Mouse (Mus musculus) heart, embryonic 14.5 days (tissue): ENCODE results near the gene Ylpm1. TPM values are rescaled to one million over a fixed set of nuclear protein-coding genes. Genes with fewer than 3 reads are reported as not detected.

ENCODE experiments used
- ATAC-seq: fragments of 200-750 bp; cut with Nextera tagmentation; 2 replicates; pipeline ENCODE4 v1.8.0; 2017; ENCODE audit warnings: low read depth, moderate TSS enrichment; ENCODE audit not compliant: insufficient number of reproducible peaks, insufficient read depth, low FRiP score
- H3K27ac ChIP-seq, 2 experiments: fragments of 200-500 bp in 1 of 2; fragments of 300-500 bp in 1 of 2; sonication (generic) in 1 of 2; replicated peaks in 1 of 2; 2 replicates each; pipeline ENCODE4 v1.5.1; 2012 to 2014; ENCODE audit warnings: low read depth in 2 of 2, low read length in 2 of 2, control low read depth in 1 of 2, mild to moderate bottlenecking in 1 of 2, mixed read lengths in 1 of 2; ENCODE audit not compliant: control insufficient read depth in 1 of 2, insufficient read depth in 1 of 2
- H3K27me3 ChIP-seq: fragments of 300-500 bp; sonication (generic); 2 replicates; pipeline ENCODE4 v1.6.1; 2014; ENCODE audit warnings: mild to moderate bottlenecking, low read length, control low read depth; ENCODE audit not compliant: control insufficient read depth, insufficient read depth
- H3K36me3 ChIP-seq: fragments of 300-500 bp; sonication (generic); 2 replicates; pipeline ENCODE4 v1.6.1; 2014; ENCODE audit warnings: mild to moderate bottlenecking, control low read depth, low read length, mixed read lengths; ENCODE audit not compliant: control insufficient read depth, insufficient read depth
- H3K4me1 ChIP-seq, 2 experiments: fragments of 200-500 bp in 1 of 2; fragments of 300-500 bp in 1 of 2; sonication (generic) in 1 of 2; 2 replicates each; pipeline ENCODE4 v1.6.1; 2012 to 2014; ENCODE audit warnings: low read length in 2 of 2, control low read depth in 1 of 2, mixed read lengths in 1 of 2; ENCODE audit not compliant: control insufficient read depth in 2 of 2, insufficient read depth in 2 of 2
- H3K4me2 ChIP-seq: fragments of 300-500 bp; sonication (generic); 2 replicates; pipeline ENCODE4 v1.6.1; 2014; ENCODE audit warnings: mild to moderate bottlenecking, low read length
- H3K4me3 ChIP-seq, 2 experiments: fragments of 200-500 bp in 1 of 2; fragments of 300-500 bp in 1 of 2; sonication (generic) in 1 of 2; 2 replicates each; pipeline ENCODE4 v1.5.1; 2012 to 2014; ENCODE audit warnings: low read length in 2 of 2, mild to moderate bottlenecking in 2 of 2, control low read depth in 1 of 2, low read depth in 1 of 2, moderate library complexity in 1 of 2; ENCODE audit not compliant: control insufficient read depth in 1 of 2, insufficient read depth in 1 of 2
- H3K9ac ChIP-seq: fragments of 300-500 bp; sonication (generic); 2 replicates; pipeline ENCODE4 v1.6.1; 2014; ENCODE audit warnings: mild to moderate bottlenecking, low read length
- H3K9me3 ChIP-seq: fragments of 300-500 bp; sonication (generic); 2 replicates; pipeline ENCODE4 v1.6.1; 2016; ENCODE audit warnings: low read length, control low read depth; ENCODE audit not compliant: control insufficient read depth
- WGBS: fragments of 180-500 bp; shearing (Covaris S2); extraction: QIAGEN DNeasy Blood & Tissue Kit; methylation state at CpG from one replicate; pipeline ENCODE4 v1.1.7; 2014; 5-methylcytosine and 5-hydroxymethylcytosine counted together
- polyA plus RNA-seq: library from polyadenylated mRNA; unstranded; fragments of >200 nt; fragmentation: Nextera tagmentation; extraction: Ambion mirVana; gene quantifications from 2 replicates; pipeline ENCODE4 v1.2.1, GENCODE M21; 2014

Gene Ylpm1
- 25.7 and 27.1 TPM in 2 replicates for polyA plus RNA-seq

DNA sequence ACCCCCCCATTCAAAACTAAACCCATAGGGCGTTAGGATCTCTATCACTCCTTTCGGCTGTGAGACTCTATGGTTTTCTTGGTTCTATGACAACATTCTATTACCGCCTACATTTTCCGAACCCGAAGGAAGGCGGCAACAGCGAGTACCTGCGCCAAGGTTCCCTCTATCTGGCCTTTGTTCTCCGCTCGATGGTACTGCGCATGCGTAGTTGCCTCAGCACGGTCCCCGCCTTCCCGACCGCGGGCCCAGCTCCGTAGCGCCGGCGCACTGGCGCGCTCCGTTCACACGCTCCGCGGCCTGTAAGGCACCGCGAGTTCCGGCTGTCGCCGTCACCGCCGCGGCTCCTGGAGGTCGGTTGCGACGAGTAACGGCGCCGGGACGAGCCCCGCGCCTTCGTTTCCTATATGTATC is at the start of gene Ylpm1:
Gene Ylpm1 (plus strand): TSS at position 239 of the 414 bp plus-strand sequence.
- Histone ChIP-seq H3K4me1 (peaks cover 0 to 23% of the 10 kb centered on the region in 2 experiments; a peak in 3 of 4 replicates), H3K4me2 (peak within 1 kb of the TSS; percentile 97), H3K27me3 (no peaks in the 10 kb centered on the region), H3K9me3 (0 out of 2 replicates have a peak, but pooled peaks cover 6% of the 10 kb centered on the region), H3K36me3 (0 out of 2 replicates have a peak, but pooled peaks cover 7% of the 10 kb centered on the region), H3K9ac (peak within 1 kb of the TSS; percentile 98), H3K27ac (peak within 1 kb of the TSS; percentile 73 to 85), H3K4me3 (peak within 1 kb of the TSS; percentile 76 to 93)
- WGBS, result under 1% methylated on average over 45 of the region's 45 CpGs
- peak; percentile 96 for ATAC-seq

DNA sequence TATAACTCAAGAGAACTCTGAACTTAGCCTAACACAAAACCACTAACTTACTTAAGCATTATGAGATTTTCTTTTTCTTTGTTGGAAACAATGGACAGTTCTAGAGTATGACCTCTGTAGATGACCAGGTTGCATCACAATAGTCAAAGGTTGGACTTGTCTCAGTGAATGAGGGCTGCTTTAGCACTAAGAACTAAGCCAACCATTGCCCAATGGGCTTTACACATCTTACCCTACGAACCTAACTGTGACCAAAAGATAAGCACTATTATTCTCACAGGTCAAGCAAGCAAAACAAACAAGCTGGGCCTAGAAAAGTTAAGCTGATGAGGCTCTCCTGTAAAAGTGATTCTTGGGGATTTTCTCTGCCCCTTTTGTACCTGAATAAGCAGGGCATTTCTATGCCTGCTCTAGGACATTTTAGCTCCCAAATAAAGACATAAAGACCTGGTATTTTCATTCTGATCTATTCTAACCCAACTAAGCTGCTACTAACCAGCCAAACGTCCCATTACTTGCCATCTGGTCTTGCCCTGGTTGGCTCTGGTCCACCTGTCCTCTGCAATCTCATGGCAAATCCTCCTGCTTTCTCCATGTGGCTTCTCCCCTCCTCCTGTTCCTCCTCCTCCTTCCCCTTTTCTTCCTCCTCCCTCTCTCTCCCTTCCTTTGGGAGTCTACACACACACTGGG is 48.1 kb upstream of the Ylpm1 start:
- 0 out of 4 replicates have a peak overlapping the region, but pooled peaks of 1 of the 2 experiments have one; percentile 66 for H3K27ac ChIP-seq
- no peaks in the 10 kb centered on the region for H3K27me3 ChIP-seq
- H3K4me2 ChIP-seq, result no peak overlapping the region
- 76% methylated on average over 2 of the region's 2 CpGs for WGBS
- ATAC-seq, result no peak
- H3K9me3 ChIP-seq, result no peaks in the 10 kb centered on the region
- no peak overlapping the region for H3K9ac ChIP-seq
- H3K4me3 ChIP-seq, result no peak overlapping the region
- H3K4me1 ChIP-seq, result peaks cover 13 to 44% of the 10 kb centered on the region in 2 experiments
- peaks cover 27% of the 10 kb centered on the region for H3K36me3 ChIP-seq

DNA sequence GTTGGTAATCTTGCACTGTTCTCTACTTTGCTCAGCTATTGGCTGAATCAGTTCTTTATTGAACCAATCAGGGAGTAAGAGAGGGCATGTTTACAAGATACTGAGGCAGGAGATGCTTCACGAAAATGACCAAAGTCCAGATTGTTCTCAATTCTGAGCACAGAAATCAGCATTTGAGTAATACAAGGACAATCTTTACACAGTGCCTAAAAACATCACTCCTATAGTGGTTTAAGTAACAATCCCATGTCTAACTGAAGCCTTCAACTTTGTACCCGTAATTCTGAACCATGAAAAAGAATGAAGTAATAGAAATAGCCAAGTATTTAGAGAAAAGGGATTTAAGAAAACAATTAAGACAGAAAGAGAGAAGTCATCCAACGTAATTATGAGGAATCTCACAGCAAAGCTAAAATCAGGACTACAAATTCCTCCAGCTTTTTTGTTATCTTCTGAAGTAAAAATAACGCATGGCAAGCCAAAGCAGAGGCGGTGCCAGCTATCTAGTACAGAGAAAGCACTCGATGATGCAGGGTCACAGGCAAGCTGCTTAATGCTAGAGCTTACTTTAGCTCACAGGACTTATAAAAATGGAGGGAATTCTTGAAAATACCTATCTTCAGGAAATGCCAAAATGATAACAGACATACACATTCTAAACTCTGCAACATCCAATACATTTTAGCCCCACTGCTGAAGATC is 47.4 kb upstream of the Ylpm1 start:
- Histone ChIP-seq H3K4me3 (no peak overlapping the region), H3K4me1 (peaks cover 9 to 37% of the 10 kb centered on the region in 2 experiments), H3K27ac (peak overlapping the region in 1 of 2 experiments; percentile 66; a peak in 2 of 4 replicates), H3K9ac (no peak overlapping the region), H3K27me3 (no peaks in the 10 kb centered on the region), H3K4me2 (no peak overlapping the region), H3K36me3 (peaks cover 22% of the 10 kb centered on the region), H3K9me3 (no peaks in the 10 kb centered on the region)
- no peak for ATAC-seq
- WGBS, result 30% methylated on average over 6 of the region's 6 CpGs

DNA sequence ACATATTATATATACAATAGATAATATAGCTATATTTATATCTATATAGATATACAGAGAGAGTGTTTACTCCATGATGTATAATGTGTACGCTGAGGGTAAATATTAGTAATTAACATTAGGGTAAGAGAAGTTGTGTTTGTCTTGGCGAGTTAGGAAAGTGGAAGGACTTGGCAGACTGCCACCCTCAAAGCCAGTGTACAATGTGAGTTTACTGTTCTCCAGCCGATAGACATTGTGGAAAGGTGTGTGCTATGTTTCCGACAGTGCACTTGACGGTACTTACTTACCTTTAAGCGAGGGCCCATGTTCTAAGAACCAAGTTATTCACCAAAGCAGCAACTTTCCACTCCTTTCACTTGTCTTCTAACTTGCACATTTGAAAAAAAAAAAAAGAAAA is 45.4 kb upstream of the Ylpm1 start:
- Histone ChIP-seq H3K9ac (no peak overlapping the region), H3K27ac (no peak overlapping the region), H3K9me3 (no peaks in the 10 kb centered on the region), H3K4me1 (peaks cover 3 to 22% of the 10 kb centered on the region in 2 experiments; a peak in 3 of 4 replicates), H3K36me3 (peaks cover 23% of the 10 kb centered on the region), H3K27me3 (no peaks in the 10 kb centered on the region), H3K4me2 (no peak overlapping the region), H3K4me3 (no peak overlapping the region)
- 62% methylated on average over 6 of the region's 6 CpGs for WGBS
- ATAC-seq, result no peak

DNA sequence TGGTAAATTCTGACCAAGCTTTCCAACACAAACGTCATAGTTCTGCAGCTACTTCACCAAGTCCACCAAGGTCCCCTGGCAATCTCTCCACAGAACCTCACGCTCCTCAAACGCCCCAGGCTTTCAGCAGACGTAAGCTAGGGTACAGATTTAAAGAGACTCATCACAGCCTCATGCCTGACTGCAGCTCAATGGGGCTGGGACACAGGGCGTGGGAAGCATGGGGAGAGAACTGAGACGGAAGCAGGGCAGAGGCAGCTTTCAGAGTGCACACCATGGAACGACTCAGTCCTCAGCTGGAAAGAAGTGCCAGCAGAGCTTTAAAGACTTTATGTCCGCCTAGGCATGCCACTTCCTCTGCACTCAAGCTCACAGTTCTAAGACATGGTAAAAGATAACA is 44.6 kb upstream of the Ylpm1 start:
- Histone ChIP-seq H3K9me3 (no peaks in the 10 kb centered on the region), H3K27me3 (no peaks in the 10 kb centered on the region), H3K4me2 (no peak overlapping the region), H3K4me3 (no peak overlapping the region), H3K4me1 (peaks cover 3 to 22% of the 10 kb centered on the region in 2 experiments; a peak in 3 of 4 replicates), H3K9ac (no peak overlapping the region), H3K36me3 (peaks cover 20% of the 10 kb centered on the region), H3K27ac (no peak overlapping the region)
- 66% methylated on average over 8 of the region's 8 CpGs for WGBS
- no peak for ATAC-seq

DNA sequence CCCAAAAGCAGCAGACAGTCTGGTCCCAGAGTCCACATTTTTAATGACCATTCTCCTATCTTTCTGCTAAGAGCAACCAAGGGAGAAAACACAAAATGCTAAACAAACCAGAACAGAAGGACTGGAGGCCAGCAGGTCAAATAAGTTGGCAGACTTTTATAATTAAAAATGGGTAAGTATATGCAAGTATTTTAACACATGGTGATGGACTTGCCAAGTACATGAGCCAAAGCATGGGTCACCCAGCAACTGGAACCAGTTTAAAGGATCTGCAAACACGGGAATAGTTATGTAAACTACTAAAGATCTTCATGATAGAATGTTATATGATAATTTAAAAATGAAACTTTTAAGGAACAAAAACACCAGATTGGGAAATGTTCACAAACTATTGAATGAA is 43.8 kb upstream of the Ylpm1 start:
- peaks cover 18% of the 10 kb centered on the region for H3K36me3 ChIP-seq
- 79% methylated on average over 1 of the region's 1 CpGs for WGBS

DNA sequence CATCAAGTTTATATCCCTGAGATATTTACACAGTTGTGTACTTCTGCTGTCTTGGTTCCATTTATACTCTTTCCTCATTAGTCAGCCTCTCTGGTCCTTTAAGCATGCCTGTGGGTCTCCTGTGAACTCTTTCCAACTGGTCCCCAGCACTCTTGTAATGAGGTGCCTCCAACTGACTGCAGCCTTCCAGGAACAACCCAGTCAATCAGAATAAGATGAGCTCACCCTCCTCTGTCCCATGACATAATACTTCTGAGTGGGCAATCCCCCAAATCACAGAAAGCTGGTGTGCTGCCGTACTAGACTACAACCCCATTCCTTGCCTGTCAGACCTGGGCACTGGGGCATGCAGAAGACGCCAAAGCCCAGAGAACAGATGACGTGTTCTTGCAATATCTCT is 39.8 kb upstream of the Ylpm1 start:
- Histone ChIP-seq H3K4me3 (no peak overlapping the region), H3K9me3 (no peaks in the 10 kb centered on the region), H3K27me3 (no peaks in the 10 kb centered on the region), H3K27ac (no peak overlapping the region), H3K4me2 (no peak overlapping the region), H3K4me1 (peaks cover 0 to 4% of the 10 kb centered on the region in 2 experiments; a peak in 2 of 4 replicates), H3K36me3 (peaks cover 14% of the 10 kb centered on the region), H3K9ac (no peak overlapping the region)
- no peak for ATAC-seq
- 87% methylated on average over 3 of the region's 3 CpGs for WGBS

More for the DNA sequence above, 43.8 kb upstream of the Ylpm1 start:
- Histone ChIP-seq H3K4me3 (no peak overlapping the region), H3K9ac (no peak overlapping the region), H3K27me3 (no peaks in the 10 kb centered on the region), H3K4me2 (no peak overlapping the region), H3K4me1 (peaks cover 3 to 22% of the 10 kb centered on the region in 2 experiments; a peak in 3 of 4 replicates), H3K27ac (no peak overlapping the region), H3K9me3 (no peaks in the 10 kb centered on the region)
- no peak for ATAC-seq
